Mouse (Mus musculus): ENCODE results near the gene Atxn2l.
"Not testable (repeated sequence)": the region's sequence is repeated elsewhere in the genome, so short reads cannot be mapped to it uniquely, and the experiment has no call there.

GRCm38 (mm10) chr7:126487617-126488385, 15.4 kb downstream of the Atxn2l start:
- TF ChIP-seq CTCF (IDR thresholded peaks at IDR 0.05; ENCODE audit: low read depth); EP300 (optimal IDR thresholded peaks at IDR 0.05): not testable (repeated sequence)
